Mouse (Mus musculus): ENCODE results near the gene Elane. TPM values are rescaled to one million over a fixed set of nuclear protein-coding genes. Genes with fewer than 3 reads are reported as not detected.

Gene Elane
- polyA plus RNA-seq, 1 experiment from 2014 or later, result 0.47 TPM

DNA sequence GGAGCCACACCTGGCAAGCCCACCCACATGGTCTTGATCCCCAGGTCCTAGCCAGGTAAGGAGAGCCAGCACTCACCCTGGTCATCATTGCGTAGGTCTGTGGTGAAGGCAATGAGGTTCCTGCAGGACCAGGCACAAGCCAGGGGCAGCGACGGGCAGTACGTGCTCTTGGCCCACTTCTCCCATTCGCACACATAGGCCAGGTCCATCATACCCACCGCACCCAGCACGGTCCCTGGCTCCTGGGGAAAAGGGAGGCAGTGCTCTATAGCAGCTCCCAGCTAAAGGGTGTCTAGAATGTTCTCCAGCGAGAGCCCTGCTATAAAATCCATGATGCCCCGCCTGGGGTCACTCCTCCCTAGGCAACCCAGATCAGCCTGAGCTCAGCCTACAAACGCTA lies 21.4 kb downstream of the Elane start:
- 95% methylated on average over 10 of the region's 10 CpGs for WGBS
- Histone ChIP-seq H3K36me3 (replicated peaks; ENCODE audit: control insufficient read depth, insufficient read depth) (peaks cover 52% of the 10 kb centered on the region), H3K27ac (no peak overlapping the region)

DNA sequence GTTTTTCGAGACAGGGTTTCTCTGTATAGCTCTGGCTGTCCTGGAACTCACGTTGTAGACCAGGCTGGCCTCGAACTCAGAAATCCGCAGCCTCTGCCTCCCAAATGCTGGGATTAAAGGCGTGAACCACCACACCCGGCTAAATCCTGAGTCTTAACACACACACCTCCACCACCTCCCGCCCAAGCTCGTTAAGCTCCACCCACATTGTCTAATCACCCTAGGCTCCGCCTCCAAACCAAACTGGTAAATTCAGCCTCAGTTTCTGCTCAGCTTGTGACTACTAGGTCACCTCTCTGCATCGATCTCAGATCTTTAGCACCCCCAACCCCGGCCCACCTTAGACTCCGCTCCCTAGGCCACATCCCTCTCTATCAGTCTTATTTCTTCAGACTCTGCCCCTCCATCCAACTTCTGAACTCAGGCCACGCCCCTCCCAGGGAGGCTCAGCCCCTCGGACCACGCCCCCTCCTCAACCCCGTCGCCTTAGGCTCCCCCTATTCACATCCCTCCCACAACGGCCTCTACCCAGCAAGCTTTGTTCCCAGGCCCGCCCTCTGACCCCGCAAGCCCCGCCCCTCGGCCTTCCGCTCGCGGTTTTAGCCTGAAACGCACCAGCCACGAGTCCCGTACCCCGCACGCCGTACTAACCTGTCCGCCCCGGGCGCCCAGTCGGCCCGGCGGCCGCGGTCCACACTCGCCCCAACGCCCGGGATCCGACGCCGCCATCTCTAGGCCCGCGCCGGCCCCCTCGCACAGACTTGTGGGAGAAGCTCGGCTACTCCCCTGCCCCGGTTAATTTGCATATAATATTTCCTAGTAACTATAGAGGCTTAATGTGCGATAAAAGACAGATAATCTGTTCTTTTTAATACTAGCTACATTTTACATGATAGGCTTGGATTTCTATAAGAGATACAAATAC lies 22.4 kb downstream of the Elane start, which contains the start of gene Med16:
Gene Med16 (minus strand): TSS at position 757 of the 925 bp plus-strand sequence.
- peak; percentile 90 for DNase-seq (ENCODE audit: low spot score)

More for the DNA sequence above, 21.4 kb downstream of the Elane start:
- H3K9me3 ChIP-seq (ENCODE audit: control insufficient read depth, low read length), result no peaks in the 10 kb centered on the region
- DNase-seq (ENCODE audit: low spot score), result no peak
- H3K27me3 ChIP-seq (ENCODE audit: control insufficient read depth, insufficient read depth, low read length), result no peaks in the 10 kb centered on the region
- 0 out of 2 replicates have a peak overlapping the region, but pooled peaks have one; percentile 4 for H3K4me2 ChIP-seq (replicated peaks)
- ATAC-seq (ENCODE audit: low FRiP score), result no peak
- H3K4me3 ChIP-seq (replicated peaks; ENCODE audit: low read length), result no peak overlapping the region
- peaks cover 11% of the 10 kb centered on the region for H3K4me1 ChIP-seq (replicated peaks; ENCODE audit: control insufficient read depth, insufficient read depth, low read length)
- no peak overlapping the region for H3K9ac ChIP-seq

DNA sequence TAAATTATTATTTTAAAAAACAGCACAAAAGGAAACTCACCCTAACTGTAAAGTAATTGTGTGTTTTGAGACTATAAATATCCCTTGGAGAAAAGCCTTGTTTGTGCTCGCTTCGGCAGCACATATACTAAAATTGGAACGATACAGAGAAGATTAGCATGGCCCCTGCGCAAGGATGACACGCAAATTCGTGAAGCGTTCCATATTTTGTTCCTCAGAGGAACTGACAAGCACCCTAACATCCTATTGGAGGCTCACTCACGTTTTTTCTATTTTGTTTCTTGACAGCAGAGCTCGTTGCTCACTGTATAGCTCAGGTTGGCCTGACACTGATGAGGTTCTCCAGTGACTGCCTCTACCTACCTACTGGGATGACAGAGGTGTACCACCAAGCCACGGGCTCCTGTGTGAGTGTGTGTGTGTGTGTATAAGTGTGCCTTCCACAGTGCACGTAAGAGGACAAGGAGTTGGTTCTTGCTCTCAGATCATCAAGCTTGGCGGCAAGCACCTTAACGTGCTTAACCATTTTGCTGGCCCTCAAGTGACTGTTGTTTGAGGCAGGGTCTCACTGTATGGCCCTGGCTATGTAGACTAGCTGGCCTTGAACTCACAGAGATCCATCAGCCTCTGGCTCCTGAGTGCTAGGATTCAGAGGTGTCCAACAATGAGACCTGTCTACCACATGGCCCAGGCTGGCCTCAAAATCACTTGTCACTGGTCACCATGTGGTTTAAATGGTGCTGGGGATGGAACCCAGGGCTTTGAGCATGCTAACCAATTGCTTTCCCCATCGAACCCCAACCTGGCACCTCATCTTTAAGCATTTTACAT lies 23.3 kb downstream of the Elane start:
- Histone ChIP-seq H3K4me1 (replicated peaks; ENCODE audit: control insufficient read depth, insufficient read depth, low read length) (peaks cover 14% of the 10 kb centered on the region), H3K27me3 (ENCODE audit: control insufficient read depth, insufficient read depth, low read length) (no peaks in the 10 kb centered on the region), H3K27ac (peak overlapping the region; percentile 98), H3K4me2 (replicated peaks) (peak overlapping the region; percentile 42), H3K4me3 (replicated peaks; ENCODE audit: low read length) (peak overlapping the region; percentile 54), H3K9ac (peak overlapping the region; percentile 83), H3K36me3 (replicated peaks; ENCODE audit: control insufficient read depth, insufficient read depth) (peaks cover 35% of the 10 kb centered on the region), H3K9me3 (ENCODE audit: control insufficient read depth, low read length) (no peaks in the 10 kb centered on the region)
- WGBS, result 21% methylated on average over 14 of the region's 14 CpGs
- peak; percentile 38; the same call in 1 of the 2 replicates for ATAC-seq (ENCODE audit: low FRiP score)
- no peak for DNase-seq (ENCODE audit: low spot score)

More for the DNA sequence above, 22.4 kb downstream of the Elane start, which contains the start of gene Med16:
- peak within 1 kb of the TSS; percentile 54 for H3K4me3 ChIP-seq (replicated peaks; ENCODE audit: low read length)
- peak within 1 kb of the TSS; percentile 98 for H3K27ac ChIP-seq
- H3K9ac ChIP-seq, result peak within 1 kb of the TSS; percentile 83
- H3K9me3 ChIP-seq (ENCODE audit: control insufficient read depth, low read length), result no peaks in the 10 kb centered on the region
- H3K36me3 ChIP-seq (replicated peaks; ENCODE audit: control insufficient read depth, insufficient read depth), result peaks cover 42% of the 10 kb centered on the region
- WGBS, result 2% methylated on average over 52 of the region's 52 CpGs
- peak; percentile 93 for ATAC-seq (ENCODE audit: low FRiP score)
- H3K4me1 ChIP-seq (replicated peaks; ENCODE audit: control insufficient read depth, insufficient read depth, low read length), result peaks cover 11% of the 10 kb centered on the region
- no peaks in the 10 kb centered on the region for H3K27me3 ChIP-seq (ENCODE audit: control insufficient read depth, insufficient read depth, low read length)
- peak within 1 kb of the TSS; percentile 42 for H3K4me2 ChIP-seq (replicated peaks)

GRCm38 (mm10) chr10:79910556-79910955 lies 24.5 kb downstream of the Elane start, which contains the start of gene Gm26602:
Gm26602 (plus strand) TSS chr10:79910856.
- Histone ChIP-seq H3K9ac (peak within 1 kb of the TSS; percentile 83), H3K27ac (peak within 1 kb of the TSS; percentile 98), H3K9me3 (ENCODE audit: control insufficient read depth, low read length) (no peaks in the 10 kb centered on the region), H3K4me3 (replicated peaks; ENCODE audit: low read length) (no peak within 1 kb of the TSS), H3K27me3 (ENCODE audit: control insufficient read depth, insufficient read depth, low read length) (no peaks in the 10 kb centered on the region), H3K36me3 (replicated peaks; ENCODE audit: control insufficient read depth, insufficient read depth) (peaks cover 23% of the 10 kb centered on the region), H3K4me1 (replicated peaks; ENCODE audit: control insufficient read depth, insufficient read depth, low read length) (peaks cover 20% of the 10 kb centered on the region), H3K4me2 (replicated peaks) (peak within 1 kb of the TSS; percentile 42; the same call in 1 of the 2 replicates)
- DNase-seq (ENCODE audit: low spot score) (no peak), ATAC-seq (ENCODE audit: low FRiP score) (no peak)
- WGBS, result 95% methylated on average over 4 of the region's 4 CpGs

DNA sequence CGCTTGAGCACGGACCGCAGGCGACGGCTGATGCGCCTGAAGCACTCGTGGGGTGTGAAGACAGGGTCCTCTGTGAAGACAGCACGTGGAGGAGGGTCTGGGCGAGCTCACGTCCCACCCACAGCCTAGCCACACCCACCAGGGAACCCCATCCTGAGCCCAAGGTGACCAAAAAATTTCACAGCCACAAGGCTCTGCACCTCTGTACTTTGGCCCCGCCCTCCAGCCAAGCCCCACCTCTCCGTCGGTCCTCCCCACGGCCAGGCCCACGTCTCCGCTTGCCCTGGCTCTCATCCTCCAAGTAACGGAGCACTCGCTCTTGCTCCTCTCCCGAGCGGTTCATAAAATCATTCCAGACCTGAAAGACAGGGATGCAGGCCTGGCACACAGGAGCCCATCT lies 26.4 kb downstream of the Elane start:
- Histone ChIP-seq H3K27me3 (ENCODE audit: control insufficient read depth, insufficient read depth, low read length) (peaks cover under 1% of the 10 kb centered on the region; the same call in 1 of the 2 replicates), H3K9me3 (ENCODE audit: control insufficient read depth, low read length) (no peaks in the 10 kb centered on the region), H3K4me1 (replicated peaks; ENCODE audit: control insufficient read depth, insufficient read depth, low read length) (peaks cover 29% of the 10 kb centered on the region), H3K27ac (no peak overlapping the region), H3K36me3 (replicated peaks; ENCODE audit: control insufficient read depth, insufficient read depth) (peaks cover 16% of the 10 kb centered on the region), H3K4me2 (replicated peaks) (no peak overlapping the region), H3K4me3 (replicated peaks; ENCODE audit: low read length) (no peak overlapping the region), H3K9ac (no peak overlapping the region)
- 69% methylated on average over 20 of the region's 20 CpGs for WGBS
- DNase-seq (ENCODE audit: low spot score) (no peak), ATAC-seq (ENCODE audit: low FRiP score) (no peak)

DNA sequence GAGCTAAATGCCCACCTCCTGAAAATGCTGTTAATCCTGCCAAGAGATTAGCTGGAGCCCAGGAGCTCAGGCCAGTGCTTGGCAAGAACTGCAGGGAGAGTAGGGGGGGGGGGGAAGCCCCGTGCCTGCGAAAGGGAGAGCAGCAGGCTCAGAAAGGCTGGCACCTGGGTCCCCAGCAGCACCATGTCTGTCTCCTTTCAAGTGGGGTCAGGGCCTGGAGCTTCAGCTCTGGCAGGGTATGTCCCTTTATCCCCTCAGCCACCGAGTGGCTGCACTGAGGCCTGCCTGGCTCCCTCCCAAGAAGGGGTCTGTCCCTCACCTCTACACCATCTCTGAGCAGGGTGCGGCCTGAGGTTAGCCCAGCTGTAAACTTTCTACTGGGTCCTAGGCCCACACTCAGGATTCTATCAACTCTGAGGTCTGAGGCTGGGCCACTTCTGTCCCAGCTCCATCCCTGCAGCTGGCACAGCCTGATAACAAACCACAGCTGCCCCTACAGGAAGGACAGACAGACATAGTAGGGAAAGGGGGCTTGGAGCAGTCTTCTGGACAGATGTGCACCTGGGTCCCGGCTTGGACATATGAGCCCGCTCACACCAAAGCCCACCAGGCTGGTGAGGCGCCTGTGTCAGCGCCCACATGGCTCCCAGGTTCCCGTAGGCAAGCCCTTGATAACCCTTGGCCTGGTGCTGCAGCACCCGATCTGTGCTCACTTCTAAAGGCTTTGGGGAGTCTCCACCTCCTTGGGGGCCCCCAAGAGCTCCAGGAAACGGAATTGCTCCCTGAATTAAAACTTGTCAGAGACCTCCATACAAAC lies 28.3 kb downstream of the Elane start:
- H3K9ac ChIP-seq, result peak overlapping the region; percentile 32
- peaks cover 24% of the 10 kb centered on the region for H3K4me1 ChIP-seq (replicated peaks; ENCODE audit: control insufficient read depth, insufficient read depth, low read length)
- peaks cover 20% of the 10 kb centered on the region for H3K27me3 ChIP-seq (ENCODE audit: control insufficient read depth, insufficient read depth, low read length)
- no peak for ATAC-seq (ENCODE audit: low FRiP score)
- no peak for DNase-seq (ENCODE audit: low spot score)
- WGBS, result 68% methylated on average over 11 of the region's 11 CpGs
- no peak overlapping the region for H3K4me3 ChIP-seq (replicated peaks; ENCODE audit: low read length)
- peaks cover 16% of the 10 kb centered on the region for H3K36me3 ChIP-seq (replicated peaks; ENCODE audit: control insufficient read depth, insufficient read depth)
- no peak overlapping the region for H3K4me2 ChIP-seq (replicated peaks)
- no peaks in the 10 kb centered on the region for H3K9me3 ChIP-seq (ENCODE audit: control insufficient read depth, low read length)
- H3K27ac ChIP-seq, result no peak overlapping the region

GRCm38 (mm10) chr10:79914948-79915596 lies 29.0 kb downstream of the Elane start:
- H3K9ac ChIP-seq, result peak overlapping the region; percentile 32; the same call in 1 of the 2 replicates
- no peak overlapping the region for H3K27ac ChIP-seq
- peaks cover 27% of the 10 kb centered on the region for H3K27me3 ChIP-seq (ENCODE audit: control insufficient read depth, insufficient read depth, low read length)
- 75% methylated on average over 7 of the region's 7 CpGs for whole genome bisulfite sequencing
- peaks cover 16% of the 10 kb centered on the region for H3K36me3 ChIP-seq (replicated peaks; ENCODE audit: control insufficient read depth, insufficient read depth)
- no peak overlapping the region for H3K4me3 ChIP-seq (replicated peaks; ENCODE audit: low read length)
- H3K4me2 ChIP-seq (replicated peaks), result peak overlapping the region; percentile 80
- H3K4me1 ChIP-seq (replicated peaks; ENCODE audit: control insufficient read depth, insufficient read depth, low read length), result peaks cover 18% of the 10 kb centered on the region
- no peak for ATAC-seq (ENCODE audit: low FRiP score)
- no peaks in the 10 kb centered on the region for H3K9me3 ChIP-seq (ENCODE audit: control insufficient read depth, low read length)
- no peak for DNase-seq (ENCODE audit: low spot score)

- no peak for DNase-seq (ENCODE audit: low spot score)
- peaks cover 37% of the 10 kb centered on the region for H3K27me3 ChIP-seq (ENCODE audit: control insufficient read depth, insufficient read depth, low read length)
- H3K9ac ChIP-seq, result peak overlapping the region; percentile 93
- ATAC-seq (ENCODE audit: low FRiP score), result no peak
- H3K9me3 ChIP-seq (ENCODE audit: control insufficient read depth, low read length), result no peaks in the 10 kb centered on the region
- peak overlapping the region; percentile 74; the same call in 1 of the 2 replicates for H3K27ac ChIP-seq
- peaks cover 8% of the 10 kb centered on the region for H3K36me3 ChIP-seq (replicated peaks; ENCODE audit: control insufficient read depth, insufficient read depth)
- 6% methylated on average over 8 of the region's 8 CpGs for WGBS
- H3K4me1 ChIP-seq (replicated peaks; ENCODE audit: control insufficient read depth, insufficient read depth, low read length), result peaks cover 22% of the 10 kb centered on the region
- H3K4me3 ChIP-seq (replicated peaks; ENCODE audit: low read length), result peak overlapping the region; percentile 68
- H3K4me2 ChIP-seq (replicated peaks), result peak overlapping the region; percentile 80
Observed at GRCm38 (mm10) chr10:79916081-79916480, 30.0 kb downstream of the Elane start.
